Mouse (Mus musculus): ENCODE data around the gene Pik3c2b.
"Not testable (repeated sequence)": the region's sequence is repeated elsewhere in the genome, so short reads cannot be mapped to it uniquely, and the experiment has no call there.

Pik3c2b gene

GRCm38 (mm10) chr1:133033316-133034090 lies 12.0 kb upstream of the Pik3c2b start:
- DNase-seq, result peak; percentile 75

- peak; percentile 60 for DNase-seq
Measured at GRCm38 (mm10) chr1:133034091-133034460, 11.4 kb upstream of the Pik3c2b start.

- not testable (repeated sequence) for DNase-seq
Measured at GRCm38 (mm10) chr1:133034682-133035081, 10.8 kb upstream of the Pik3c2b start.

- DNase-seq, result peak; percentile 72
Measured at GRCm38 (mm10) chr1:133039505-133039949, 5.9 kb upstream of the Pik3c2b start.

- peak; percentile 86 for DNase-seq
Measured at GRCm38 (mm10) chr1:133045861-133046440, 484 bp downstream of the Pik3c2b start.

GRCm38 (mm10) chr1:133046441-133046931 lies 1.0 kb downstream of the Pik3c2b start:
- DNase-seq, result peak; percentile 45

GRCm38 (mm10) chr1:133047575-133047974 lies 2.1 kb downstream of the Pik3c2b start:
- DNase-seq, result no peak

GRCm38 (mm10) chr1:133048690-133049089 lies 3.2 kb downstream of the Pik3c2b start:
- DNase-seq, result no peak

GRCm38 (mm10) chr1:133050001-133050431 lies 4.5 kb downstream of the Pik3c2b start:
- DNase-seq, result no peak

- no peak for DNase-seq
Measured at GRCm38 (mm10) chr1:133051829-133052228, 6.4 kb downstream of the Pik3c2b start.

- DNase-seq, result no peak
Measured at GRCm38 (mm10) chr1:133053034-133053433, 7.6 kb downstream of the Pik3c2b start.

GRCm38 (mm10) chr1:133054326-133054725 lies 8.9 kb downstream of the Pik3c2b start:
- no peak for DNase-seq

GRCm38 (mm10) chr1:133057345-133058034 lies 12.0 kb downstream of the Pik3c2b start:
- DNase-seq, result no peak

- no peak for DNase-seq
Measured at GRCm38 (mm10) chr1:133059592-133059991, 14.1 kb downstream of the Pik3c2b start.

- no peak for DNase-seq
Measured at GRCm38 (mm10) chr1:133060681-133061080, 15.2 kb downstream of the Pik3c2b start.

GRCm38 (mm10) chr1:133063164-133063563 lies 17.7 kb downstream of the Pik3c2b start:
- no peak for DNase-seq

- peak; percentile 44 for DNase-seq
Measured at GRCm38 (mm10) chr1:133068268-133068667, 22.8 kb downstream of the Pik3c2b start.

- no peak for DNase-seq
Measured at GRCm38 (mm10) chr1:133068669-133069274, 23.3 kb downstream of the Pik3c2b start.

- DNase-seq, result no peak
Measured at GRCm38 (mm10) chr1:133069275-133070120, 24.0 kb downstream of the Pik3c2b start.

GRCm38 (mm10) chr1:133070157-133070556 lies 24.7 kb downstream of the Pik3c2b start:
- peak; percentile 54 for DNase-seq

GRCm38 (mm10) chr1:133071666-133072381 lies 26.4 kb downstream of the Pik3c2b start:
- DNase-seq, result no peak

Measured in kidney, postnatal 14 days (tissue).